Mouse (Mus musculus) gastrocnemius, postnatal 14 days (tissue): ENCODE data around the gene Aff1. TPM values are rescaled to one million over a fixed set of nuclear protein-coding genes. Genes with fewer than 3 reads are reported as not detected.
A peak's percentile ranks its signal among the peaks of the same experiment; 100 is the strongest.

Experiments
- DNase-seq: peaks from one replicate; pipeline ENCODE4 v3.0.0; 2021; ENCODE audit warnings: mixed read lengths
- intact Hi-C: fragments of 180-260 bp; cut with DNase I; formaldehyde crosslinking; loops from one replicate; pipeline ENCODE4 v1.15.1; 2025; ENCODE audit warnings: low total_unique reads
- total RNA-seq, 2 experiments: library from RNA; stranded (reverse); gene quantifications; 2 replicates each; pipeline ENCODE4 v1.2.3; 2021

Gene Aff1
- total RNA-seq, 2 experiments from 2014 or later, result 26.3 to 45.5 TPM

- DNase-seq, result peak; percentile 65
- intact Hi-C loops, result loop anchor here (5.0 kb wide), 1 partner anchor 75 kb away; no protein-coding TSS in a partner anchor
Measured at GRCm38 (mm10) chr5:103817754-103818153, 125.6 kb downstream of the Aff1 start.

- no peak for DNase-seq
- intact Hi-C loops, result loop anchor here (5.0 kb wide), 1 partner anchor 76 kb away; no protein-coding TSS in a partner anchor
Measured at GRCm38 (mm10) chr5:103818602-103819001, 126.4 kb downstream of the Aff1 start.

GRCm38 (mm10) chr5:103819674-103820073 is 127.5 kb downstream of the Aff1 start:
- DNase-seq, result no peak
- intact Hi-C loops, result loop anchor here (5.0 kb wide), 2 partner anchors 77 to 132 kb away; no protein-coding TSS in a partner anchor

- intact Hi-C loops, result loop anchor here (5.0 kb wide), 1 partner anchor 134 kb away; no protein-coding TSS in a partner anchor
- no peak for DNase-seq
Measured at GRCm38 (mm10) chr5:103821062-103821461, 128.9 kb downstream of the Aff1 start.

- DNase-seq, result no peak
- intact Hi-C loops, result loop anchor here (5.0 kb wide), 1 partner anchor 134 kb away; no protein-coding TSS in a partner anchor
Measured at GRCm38 (mm10) chr5:103821500-103822298, 129.5 kb downstream of the Aff1 start.

- intact Hi-C loops, result loop anchor here (5.0 kb wide), 1 partner anchor 136 kb away; no protein-coding TSS in a partner anchor
- no peak for DNase-seq
Measured at GRCm38 (mm10) chr5:103822949-103823348, 130.8 kb downstream of the Aff1 start.

GRCm38 (mm10) chr5:103828304-103828703 is 136.1 kb downstream of the Aff1 start:
- DNase-seq, result no peak
- intact Hi-C loops, result no loop called here

- intact Hi-C loops, result no loop called here
Measured at GRCm38 (mm10) chr5:103828729-103829128, 136.6 kb downstream of the Aff1 start.

GRCm38 (mm10) chr5:103829158-103829557 is 137.0 kb downstream of the Aff1 start:
- intact Hi-C loops, result no loop called here
- no peak for DNase-seq

More at GRCm38 (mm10) chr5:103828729-103829128, 136.6 kb downstream of the Aff1 start:
- DNase-seq, result no peak

- DNase-seq, result no peak
- intact Hi-C loops, result no loop called here
Measured at GRCm38 (mm10) chr5:103830886-103831285, 138.7 kb downstream of the Aff1 start.

GRCm38 (mm10) chr5:103835471-103836147 is 143.4 kb downstream of the Aff1 start:
- intact Hi-C loops, result no loop called here
- DNase-seq, result no peak

GRCm38 (mm10) chr5:103836148-103836784 is 144.1 kb downstream of the Aff1 start:
- intact Hi-C loops, result no loop called here
- DNase-seq, result no peak

- intact Hi-C loops, result no loop called here
- DNase-seq, result peak; percentile 41
Measured at GRCm38 (mm10) chr5:103838550-103839264, 146.5 kb downstream of the Aff1 start.

- no peak for DNase-seq
- intact Hi-C loops, result no loop called here
Measured at GRCm38 (mm10) chr5:103839265-103839626, 147.1 kb downstream of the Aff1 start.

GRCm38 (mm10) chr5:103843938-103844337 is 151.8 kb downstream of the Aff1 start:
- peak; percentile 41 for DNase-seq
- intact Hi-C loops, result no loop called here

GRCm38 (mm10) chr5:103845418-103846153 is 153.4 kb downstream of the Aff1 start:
- intact Hi-C loops, result no loop called here
- peak; percentile 45 for DNase-seq

GRCm38 (mm10) chr5:103846154-103846551 is 154.0 kb downstream of the Aff1 start:
- intact Hi-C loops, result no loop called here
- DNase-seq, result no peak

GRCm38 (mm10) chr5:103846609-103847008 is 154.4 kb downstream of the Aff1 start:
- intact Hi-C loops, result no loop called here
- DNase-seq, result no peak

- intact Hi-C loops, result no loop called here
- no peak for DNase-seq
Measured at GRCm38 (mm10) chr5:103848546-103848945, 156.4 kb downstream of the Aff1 start.
